Mouse (Mus musculus): Measurements from ENCODE around the gene Dbn1. TPM values are rescaled to one million over a fixed set of nuclear protein-coding genes. Genes with fewer than 3 reads are reported as not detected.

The Dbn1 gene
- total RNA-seq, 2 experiments from 2014 or later = 7.7 TPM

DNA sequence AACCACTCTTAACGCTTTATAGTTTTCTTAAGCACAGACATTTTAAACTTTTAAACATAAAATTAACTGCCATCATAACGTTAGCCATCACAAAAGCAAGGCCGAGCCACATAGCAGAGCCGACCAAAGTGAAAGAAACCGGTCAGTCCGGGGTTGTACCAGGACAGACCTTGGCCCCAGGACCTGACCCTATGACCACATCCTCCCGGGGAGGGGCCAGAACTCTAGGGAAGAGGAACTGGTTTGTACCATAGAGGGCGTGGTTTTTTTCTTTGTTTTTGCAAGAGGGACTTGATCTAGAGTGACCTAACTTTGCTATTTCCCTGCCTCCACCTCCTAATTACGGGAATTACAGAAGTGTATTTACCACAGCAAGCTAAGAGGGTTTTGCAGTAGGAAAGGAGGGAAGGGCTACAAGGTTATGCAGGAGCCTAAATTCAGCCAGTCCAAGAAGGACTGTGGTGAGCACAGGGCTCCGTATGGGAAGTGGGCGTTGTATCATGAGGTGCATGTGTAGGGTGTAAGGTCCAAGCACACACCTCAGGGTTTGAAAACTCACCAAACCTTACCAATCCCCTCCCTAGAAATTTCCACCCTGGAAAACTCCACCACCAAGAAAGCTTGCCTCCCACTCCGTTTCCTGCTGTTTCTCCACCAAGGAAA is 58.6 kb downstream of the Dbn1 start:
- peak; percentile 53 to 69 for DNase-seq
- intact Hi-C loops (cut with DNase I) = no loop called here

DNA sequence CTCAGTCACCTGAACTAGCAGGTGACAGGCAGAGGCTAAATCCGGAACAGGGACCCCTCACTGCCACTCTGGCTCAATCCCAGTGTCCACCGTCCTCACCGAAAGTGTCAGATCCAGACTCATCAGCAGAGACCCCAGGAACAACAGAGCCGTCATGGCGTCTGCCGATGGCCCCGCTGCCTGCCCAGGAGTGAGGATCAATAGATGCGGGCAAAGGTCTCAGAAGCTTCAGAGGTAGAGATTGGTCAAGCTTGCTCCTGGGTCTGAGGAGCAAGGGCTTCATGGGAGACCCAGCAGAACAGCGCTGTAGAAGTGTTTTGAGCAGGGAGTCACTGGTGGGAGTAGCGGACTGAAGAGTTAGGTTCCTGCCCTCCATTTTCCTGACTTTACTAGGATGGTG is 61.3 kb downstream of the Dbn1 start, which contains the start of gene F12:
Gene F12, minus strand, starts transcription at position 181 of the 400 bp plus-strand sequence.
- DNase-seq = no peak
- intact Hi-C loops (cut with DNase I) = no loop called here

Small RNAs within 50 kb of the gene (microRNA-seq; reads per million reads assigned to microRNA genes)
- gene Mir6943 (0 reads per million in 2 experiments), gene Mir6944 (4.5 to 6.4 reads per million in 2 experiments), gene Mir6945 (3.2 to 5.2 reads per million in 2 experiments)

Other genes with a start within 250 kb of the Dbn1 start
- gene Prelid1, start 167.6 kb downstream of the Dbn1 start, total RNA-seq (2021) = 10 to 100 TPM; 21.6 to 23.6 TPM
- gene Rab24, start 166.2 kb downstream of the Dbn1 start, total RNA-seq (2021) = 10 to 100 TPM; 27.0 to 30.9 TPM
- under 1 TPM; 0.38 to 0.54 TPM for gene Mxd3, start 158.3 kb downstream of the Dbn1 start, total RNA-seq (2021)
- 10 to 100 TPM; 34.5 to 36.2 TPM for gene Lman2, start 125.3 kb downstream of the Dbn1 start, total RNA-seq (2021)
- under 1 TPM; 0.27 to 0.48 TPM for gene Rgs14, start 118.4 kb downstream of the Dbn1 start, total RNA-seq (2021)
- not detected for gene Slc34a1, start 89.9 kb downstream of the Dbn1 start, total RNA-seq (2021)
- gene Pfn3, start 72.9 kb downstream of the Dbn1 start, total RNA-seq (2021) = not detected
- gene F12, start 61.3 kb downstream of the Dbn1 start, total RNA-seq (2021) = not detected
- gene Grk6, start 43.0 kb downstream of the Dbn1 start, total RNA-seq (2021) = 10 to 100 TPM in 1 of 2 experiments, 1 to 10 TPM in 1; 9.1 to 10.8 TPM
- gene Prr7, start 23.8 kb downstream of the Dbn1 start, total RNA-seq (2021) = under 1 TPM; 0.62 to 0.77 TPM
- gene Pdlim7, start 25.6 kb upstream of the Dbn1 start, total RNA-seq (2021) = 100 to 1,000 TPM; 605 to 719 TPM
- gene Dok3, start 41.2 kb upstream of the Dbn1 start, total RNA-seq (2021) = 1 to 10 TPM in 1 of 2 experiments, under 1 TPM in 1; 0.74 to 1.2 TPM
- 10 to 100 TPM in 1 of 2 experiments, 1 to 10 TPM in 1; 9.3 to 10.3 TPM for gene Ddx41, start 48.5 kb upstream of the Dbn1 start, total RNA-seq (2021)
- gene Fam193b, start 83.0 kb upstream of the Dbn1 start, total RNA-seq (2021) = 10 to 100 TPM in 1 of 2 experiments, 1 to 10 TPM in 1; 9.6 to 13.4 TPM
- 10 to 100 TPM; 61.4 to 63.3 TPM for gene Tmed9, start 85.6 kb upstream of the Dbn1 start, total RNA-seq (2021)
- gene B4galt7, start 111.8 kb upstream of the Dbn1 start, total RNA-seq (2021) = 1 to 10 TPM; 4.3 to 6.5 TPM
- 1 to 10 TPM; 8.2 TPM for gene Caml, start 134.9 kb upstream of the Dbn1 start, total RNA-seq (2021)
- gene Ddx46, start 146.9 kb upstream of the Dbn1 start, total RNA-seq (2021) = 10 to 100 TPM; 17.7 to 19.8 TPM
- 10 to 100 TPM; 23.7 to 28.5 TPM for gene B230219D22Rik, start 205.0 kb upstream of the Dbn1 start, total RNA-seq (2021)
- gene Txndc15, start 226.5 kb upstream of the Dbn1 start, total RNA-seq (2021) = 10 to 100 TPM; 26.8 to 28.8 TPM
- 10 to 100 TPM; 15.5 to 20.6 TPM for gene Pcbd2, start 239.3 kb upstream of the Dbn1 start, total RNA-seq (2021)